Mouse (Mus musculus) megakaryocyte, embryonic 14.5 days (primary cell): ENCODE measurements at regions not wholly inside any gene's neighbourhood (a gene's known extent, or its start where the extent isn't known, plus 50 kb on each side); places are given as distances from the start of the nearest gene placed in this dataset.

Source experiments
- FLI1 ChIP-seq: IDR thresholded peaks from 2 replicates; pipeline ENCODE4 v1.6.1; 2012; ENCODE audit warnings: low read length, inconsistent platforms, mixed read lengths
- GATA1 ChIP-seq: IDR thresholded peaks from 3 replicates; pipeline ENCODE4 v1.6.1; 2012; ENCODE audit warnings: mixed read lengths, low read length, inconsistent platforms, borderline replicate concordance

DNA sequence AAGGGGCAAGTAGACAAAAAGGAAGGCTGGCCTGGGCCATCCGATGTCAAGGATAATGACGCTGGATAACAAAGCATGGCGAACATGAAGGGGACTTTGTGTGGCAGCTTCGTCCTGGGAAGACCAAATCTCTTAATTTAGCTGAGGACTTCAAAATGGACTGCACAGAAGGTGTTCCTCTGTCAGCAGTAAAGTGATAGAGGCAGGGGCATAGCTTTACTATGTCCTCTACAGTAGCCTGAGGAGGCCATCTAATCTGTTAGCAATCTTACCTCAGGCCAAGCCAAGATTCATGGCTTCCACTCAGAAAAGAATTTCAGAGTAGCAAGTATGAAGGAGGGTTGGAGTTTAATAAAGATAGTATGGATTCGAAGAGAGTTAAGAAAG lies 114.9 kb downstream of the Otor start:
- TF ChIP-seq FLI1 (no peak), GATA1 (no peak)
